ENCODE assay signal across 22 mouse cellular contexts in genomic region chr11:108330818-108331217, GRCm38 (mm10). TPM values are rescaled to one million over a fixed set of nuclear protein-coding genes. Genes with fewer than 3 reads are reported as not detected.
DNase-seq lines count a peak whose midpoint lies in the region; ATAC-seq and TF ChIP-seq lines count a peak whose summit lies in the region.
"Had no signal": no experiment of that assay in that cellular context is flagged by ENCODE, and none has a peak within 500 bp of the region (broad histone marks: within the 10 kb centered on the region; RNA-seq: fewer than 3 reads in every experiment).

No protein-coding gene starts in this region.

- H3K27ac ChIP-seq in gastrocnemius, adult 2 months, result peak overlapping the region; percentile 58
- H3K27ac ChIP-seq in lung, postnatal 0 days (ENCODE audit: low read length), result no peak overlapping the region
- H3K27ac ChIP-seq: embryonic facial prominence, embryonic 15.5 days; forebrain, embryonic 10.5 days; hindbrain, embryonic 10.5 days; hindbrain, embryonic 14.5 days had no signal

- no peaks in the 10 kb centered on the region for H3K4me1 ChIP-seq in lung, postnatal 0 days (ENCODE audit: insufficient read depth, low read depth, low read length)
- peaks cover 2% of the 10 kb centered on the region; the same call in 1 of the 2 replicates for H3K4me1 ChIP-seq in lung, adult 2 months (ENCODE audit: control insufficient read depth, insufficient read depth, low read length)
- H3K4me1 ChIP-seq: embryonic facial prominence, embryonic 15.5 days had no signal

- H3K4me2 ChIP-seq in lung, postnatal 0 days (replicated peaks; ENCODE audit: low read depth, low read length), result no peak overlapping the region
- H3K4me2 ChIP-seq: embryonic facial prominence, embryonic 15.5 days; heart, embryonic 12.5 days; hindbrain, embryonic 14.5 days had no signal

- ATAC-seq in lung, postnatal 0 days, result peak; percentile 40; the same call in 1 of the 2 replicates
- ATAC-seq: forebrain, embryonic 14.5 days had no signal

- intact Hi-C loops in gastrocnemius, adult 2 months (cut with DNase I), result no loop called here

- H3K27me3 ChIP-seq in lung, postnatal 0 days (replicated peaks; ENCODE audit: insufficient read depth, low read length), result no peaks in the 10 kb centered on the region
- H3K27me3 ChIP-seq: embryonic facial prominence, embryonic 15.5 days; heart, embryonic 12.5 days had no signal

- no peaks in the 10 kb centered on the region for H3K9me3 ChIP-seq in lung, postnatal 0 days (ENCODE audit: low read length)
- H3K9me3 ChIP-seq: embryonic facial prominence, embryonic 15.5 days; forebrain, embryonic 10.5 days; heart, embryonic 12.5 days; hindbrain, embryonic 10.5 days had no signal

- no peaks in the 10 kb centered on the region for H3K36me3 ChIP-seq in lung, postnatal 0 days (ENCODE audit: insufficient read depth, low read length)
- H3K36me3 ChIP-seq: embryonic facial prominence, embryonic 15.5 days; forebrain, embryonic 10.5 days; heart, embryonic 12.5 days; hindbrain, embryonic 10.5 days had no signal

- DNase-seq in gastrocnemius, adult 2 months, result peak; percentile 60
- DNase-seq in gastrocnemius, adult 8-10 months (ENCODE audit: low spot score in 2 of 2), result no peak
- DNase-seq in lung, postnatal 0 days (ENCODE audit: low spot score), result peak; percentile 58
- DNase-seq in lung, adult 2 months, result no peak
- DNase-seq in lung, postnatal 4 days, result peak; percentile 7 to 38
- no peak for DNase-seq in right cerebral cortex, postnatal 36 days (ENCODE audit: low spot score in 2 of 2)
- DNase-seq: adrenal gland, adult 2 months; adrenal gland, postnatal 25 days; cerebellum, adult 18-20 months; cerebellum, adult 9-11 months; cerebellum, postnatal 36 days; gastrocnemius, postnatal 25 days had no signal

- H3K9ac ChIP-seq in lung, postnatal 0 days (replicated peaks; ENCODE audit: low read depth), result no peak overlapping the region
- H3K9ac ChIP-seq: embryonic facial prominence, embryonic 15.5 days; heart, embryonic 12.5 days; hindbrain, embryonic 14.5 days had no signal

- 69% methylated on average over 11 of the region's 11 CpGs for WGBS in lung, postnatal 0 days
- WGBS in lung, adult 2 months, result 75% methylated on average over 11 of the region's 11 CpGs

- TF ChIP-seq EP300 in lung, postnatal 0 days (IDR thresholded peaks at IDR 0.05), result no peak

- no peak overlapping the region for H3K4me3 ChIP-seq in gastrocnemius, adult 2 months
- no peak overlapping the region for H3K4me3 ChIP-seq in lung, postnatal 0 days (ENCODE audit: low read depth, low read length)
- H3K4me3 ChIP-seq in lung, adult 2 months (replicated peaks; ENCODE audit: extremely low read depth, low read depth, low read length), result no peak overlapping the region
- H3K4me3 ChIP-seq: embryonic facial prominence, embryonic 15.5 days; erythroblast, embryonic 14.5 days; forebrain, embryonic 10.5 days; heart, embryonic 12.5 days; hindbrain, embryonic 10.5 days had no signal

- TF ChIP-seq CTCF in gastrocnemius, adult 2 months (IDR thresholded peaks at IDR 0.05), result no peak
- TF ChIP-seq CTCF in lung, postnatal 0 days (IDR thresholded peaks at IDR 0.05), result no peak
- no peak for TF ChIP-seq CTCF in lung, adult 2 months (IDR thresholded peaks at IDR 0.05; ENCODE audit: insufficient read depth, low read length)

- TF ChIP-seq POLR2A in lung, adult 2 months (IDR thresholded peaks at IDR 0.05; ENCODE audit: borderline replicate concordance, extremely low read depth, low read depth, low read length), result no peak

RNA-seq across cellular contexts. Expression of gene Apoh, which starts 12.3 kb away (rescaled TPM):
- total RNA-seq in gastrocnemius, adult 2 months (2021), result under 1 TPM; 0.39 to 0.69 TPM
- total RNA-seq in gastrocnemius, adult 8-10 months (2022), result 1 to 10 TPM in 2 of 4 experiments, not detected in 2; 1.3 to 1.7 TPM
- 0.29 and 0.37 TPM in 2 replicates for polyA plus RNA-seq in lung, postnatal 0 days (2015; fragmentation: Nextera tagmentation; extraction: Ambion mirVana)
- 0.59 and 1.9 TPM in 2 replicates for polyA plus RNA-seq in lung, adult 2 months (2012; rRNA removed)
- total RNA-seq: adrenal gland, postnatal 25 days; ES-E14; granulocyte monocyte progenitor cell, adult 5-6 weeks; heart, adult 8-10 months had no signal
- polyA plus RNA-seq: embryonic facial prominence, embryonic 15.5 days; erythroblast, embryonic 14.5 days; forebrain, embryonic 10.5 days; forebrain, embryonic 14.5 days; hindbrain, embryonic 10.5 days had no signal

RNA-seq across cellular contexts. Expression of gene Prkca, which starts 12.9 kb away (rescaled TPM):
- total RNA-seq in gastrocnemius, adult 2 months (2021), result 10 to 100 TPM; 54.9 to 57.8 TPM
- 10 to 100 TPM; 50.1 to 62.0 (median 55.0) TPM for total RNA-seq in gastrocnemius, adult 8-10 months (2022)
- 3.8 and 4.0 TPM in 2 replicates for polyA plus RNA-seq in lung, postnatal 0 days (2015; fragmentation: Nextera tagmentation; extraction: Ambion mirVana)
- 6.6 and 13.5 TPM in 2 replicates for polyA plus RNA-seq in lung, adult 2 months (2012; rRNA removed)

Comparison
In these comparisons a context has a peak if more than half of its experiments do, and no peak if none do; other contexts are left out.
1. DNase-seq: peak in gastrocnemius, adult 2 months (single experiment), lung, postnatal 0 days (single experiment) and lung, postnatal 4 days (2 of 2); none in gastrocnemius, adult 8-10 months (0 of 2), lung, adult 2 months (single experiment) and right cerebral cortex, postnatal 36 days (0 of 2).